Mouse (Mus musculus) lung, embryonic 14.5 days (tissue): ENCODE data around the gene Fgl2. TPM values are rescaled to one million over a fixed set of nuclear protein-coding genes. Genes with fewer than 3 reads are reported as not detected.

Experiments used
- ATAC-seq: fragments of 200-750 bp; cut with Nextera tagmentation; 2 replicates; pipeline ENCODE4 v1.8.0; 2017; ENCODE audit warnings: mild to moderate bottlenecking, moderate TSS enrichment, moderate library complexity; ENCODE audit not compliant: insufficient read depth
- DNase-seq: peaks from one replicate; pipeline ENCODE4 v3.0.0-alpha.2; 2015
- H3K27ac ChIP-seq: fragments of 300-500 bp; sonication (generic); 2 replicates; pipeline ENCODE4 v1.5.1; 2014; ENCODE audit warnings: low read depth, mild to moderate bottlenecking, moderate library complexity
- H3K27me3 ChIP-seq: fragments of 300-500 bp; sonication (generic); 2 replicates; pipeline ENCODE4 v1.6.1; 2014; ENCODE audit warnings: low read length, control low read depth; ENCODE audit not compliant: insufficient read depth
- H3K36me3 ChIP-seq: fragments of 300-500 bp; sonication (generic); 2 replicates; pipeline ENCODE4 v1.6.1; 2014; ENCODE audit warnings: control low read depth; ENCODE audit not compliant: insufficient read depth
- H3K4me1 ChIP-seq: fragments of 300-500 bp; sonication (generic); 2 replicates; pipeline ENCODE4 v1.6.1; 2014; ENCODE audit warnings: antibody characterized with exemption, control low read depth; ENCODE audit not compliant: insufficient read depth
- H3K4me2 ChIP-seq: fragments of 300-500 bp; sonication (generic); 2 replicates; pipeline ENCODE4 v1.6.1; 2014; ENCODE audit warnings: mild to moderate bottlenecking
- H3K4me3 ChIP-seq: fragments of 300-500 bp; sonication (generic); 2 replicates; pipeline ENCODE4 v1.5.1; 2014; ENCODE audit warnings: low read depth, low read length
- H3K9ac ChIP-seq: fragments of 300-500 bp; sonication (generic); 2 replicates; pipeline ENCODE4 v1.6.1; 2014
- H3K9me3 ChIP-seq: fragments of 300-500 bp; sonication (generic); 2 replicates; pipeline ENCODE4 v1.6.1; 2016; ENCODE audit warnings: low read depth, low read length, control low read depth
- CTCF ChIP-seq: IDR thresholded peaks from 2 replicates; pipeline ENCODE4 v1.5.1; 2016; ENCODE audit warnings: antibody characterized with exemption, low read depth
- WGBS: fragments of 180-500 bp; shearing (Covaris S2); extraction: QIAGEN DNeasy Blood & Tissue Kit; methylation state at CpG from one replicate; pipeline ENCODE4 v1.1.7; 2014; 5-methylcytosine and 5-hydroxymethylcytosine counted together
- polyA plus RNA-seq: library from polyadenylated mRNA; unstranded; fragments of >200 nt; fragmentation: Nextera tagmentation; extraction: Ambion mirVana; gene quantifications from 2 replicates; pipeline ENCODE4 v1.2.1, GENCODE M21; 2014

Fgl2 gene
- polyA plus RNA-seq, 1 experiment from 2014 or later = 1.6 TPM

- TF ChIP-seq CTCF = no peak
- 63% methylated on average over 13 of the region's 13 CpGs for WGBS
- Histone ChIP-seq H3K27me3 (no peaks in the 10 kb centered on the region), H3K9me3 (no peaks in the 10 kb centered on the region), H3K4me2 (no peak overlapping the region), H3K27ac (no peak overlapping the region), H3K36me3 (no peaks in the 10 kb centered on the region), H3K4me1 (peaks cover 8% of the 10 kb centered on the region), H3K4me3 (no peak overlapping the region), H3K9ac (no peak overlapping the region)
- ATAC-seq (no peak), DNase-seq (no peak)
These were observed 12.0 kb downstream of the Fgl2 start for GRCm38 (mm10) chr5:21384252-21384960.

GRCm38 (mm10) chr5:21384976-21385375 lies 12.5 kb downstream of the Fgl2 start:
- Histone ChIP-seq H3K4me3 (no peak overlapping the region), H3K36me3 (no peaks in the 10 kb centered on the region)

GRCm38 (mm10) chr5:21386432-21386831 lies 14.0 kb downstream of the Fgl2 start:
- H3K27ac ChIP-seq = no peak overlapping the region
- WGBS = 64% methylated on average over 4 of the region's 4 CpGs

More at GRCm38 (mm10) chr5:21384976-21385375, 12.5 kb downstream of the Fgl2 start:
- H3K4me2 ChIP-seq = no peak overlapping the region
- ATAC-seq (no peak), DNase-seq (no peak)
- H3K9ac ChIP-seq = no peak overlapping the region
- H3K27me3 ChIP-seq = no peaks in the 10 kb centered on the region
- no peak overlapping the region for H3K27ac ChIP-seq
- WGBS = 86% methylated on average over 9 of the region's 9 CpGs
- TF ChIP-seq CTCF = no peak
- no peaks in the 10 kb centered on the region for H3K9me3 ChIP-seq
- peaks cover 8% of the 10 kb centered on the region for H3K4me1 ChIP-seq

GRCm38 (mm10) chr5:21387340-21387739 lies 14.9 kb downstream of the Fgl2 start:
- Histone ChIP-seq H3K9ac (no peak overlapping the region), H3K27ac (no peak overlapping the region), H3K36me3 (no peaks in the 10 kb centered on the region), H3K4me2 (no peak overlapping the region), H3K27me3 (no peaks in the 10 kb centered on the region), H3K4me1 (peaks cover 11% of the 10 kb centered on the region), H3K9me3 (no peaks in the 10 kb centered on the region), H3K4me3 (no peak overlapping the region)
- no peak for DNase-seq
- TF ChIP-seq CTCF = no peak
- no peak for ATAC-seq

More at GRCm38 (mm10) chr5:21386432-21386831, 14.0 kb downstream of the Fgl2 start:
- Histone ChIP-seq H3K4me3 (no peak overlapping the region), H3K27me3 (no peaks in the 10 kb centered on the region), H3K9ac (no peak overlapping the region), H3K9me3 (no peaks in the 10 kb centered on the region), H3K4me1 (peaks cover 9% of the 10 kb centered on the region), H3K36me3 (no peaks in the 10 kb centered on the region), H3K4me2 (no peak overlapping the region)
- peak; percentile 4 for DNase-seq
- ATAC-seq = no peak
- no peak for TF ChIP-seq CTCF

- H3K4me3 ChIP-seq = no peak overlapping the region
- H3K27me3 ChIP-seq = no peaks in the 10 kb centered on the region
- no peak for ATAC-seq
- no peak overlapping the region for H3K4me2 ChIP-seq
- TF ChIP-seq CTCF = no peak
- H3K36me3 ChIP-seq = no peaks in the 10 kb centered on the region
- 0 out of 2 replicates have a peak, but pooled peaks cover 4% of the 10 kb centered on the region for H3K4me1 ChIP-seq
- H3K27ac ChIP-seq = no peak overlapping the region
- WGBS = 74% methylated on average over 4 of the region's 4 CpGs
- H3K9ac ChIP-seq = no peak overlapping the region
- no peaks in the 10 kb centered on the region for H3K9me3 ChIP-seq
- DNase-seq = no peak
These were observed 16.4 kb downstream of the Fgl2 start for GRCm38 (mm10) chr5:21388855-21389254.

GRCm38 (mm10) chr5:21391616-21392384 lies 19.4 kb downstream of the Fgl2 start:
- no peak overlapping the region for H3K9ac ChIP-seq
- DNase-seq (peak; percentile 54), ATAC-seq (no peak)
- H3K4me1 ChIP-seq = peaks cover 11% of the 10 kb centered on the region; the same call in 1 of the 2 replicates
- 16% methylated on average over 13 of the region's 13 CpGs for WGBS
- H3K27ac ChIP-seq = no peak overlapping the region
- no peaks in the 10 kb centered on the region for H3K9me3 ChIP-seq
- H3K4me2 ChIP-seq = 0 out of 2 replicates have a peak overlapping the region, but pooled peaks have one; percentile 23
- H3K27me3 ChIP-seq = no peaks in the 10 kb centered on the region
- H3K36me3 ChIP-seq = no peaks in the 10 kb centered on the region
- TF ChIP-seq CTCF = no peak
- H3K4me3 ChIP-seq = no peak overlapping the region

- DNase-seq (no peak), ATAC-seq (no peak)
- no peaks in the 10 kb centered on the region for H3K27me3 ChIP-seq
- no peaks in the 10 kb centered on the region for H3K36me3 ChIP-seq
- no peak overlapping the region for H3K4me2 ChIP-seq
- peak overlapping the region; percentile 24; the same call in 1 of the 2 replicates for H3K27ac ChIP-seq
- no peak overlapping the region for H3K9ac ChIP-seq
- WGBS = 84% methylated on average over 2 of the region's 2 CpGs
- no peaks in the 10 kb centered on the region for H3K9me3 ChIP-seq
- no peak for TF ChIP-seq CTCF
- peaks cover 11% of the 10 kb centered on the region; the same call in 1 of the 2 replicates for H3K4me1 ChIP-seq
- no peak overlapping the region for H3K4me3 ChIP-seq
These were observed 22.1 kb downstream of the Fgl2 start for GRCm38 (mm10) chr5:21394562-21394961.
